8 mouse cellular contexts compared by ENCODE assay signal in the genomic region with DNA sequence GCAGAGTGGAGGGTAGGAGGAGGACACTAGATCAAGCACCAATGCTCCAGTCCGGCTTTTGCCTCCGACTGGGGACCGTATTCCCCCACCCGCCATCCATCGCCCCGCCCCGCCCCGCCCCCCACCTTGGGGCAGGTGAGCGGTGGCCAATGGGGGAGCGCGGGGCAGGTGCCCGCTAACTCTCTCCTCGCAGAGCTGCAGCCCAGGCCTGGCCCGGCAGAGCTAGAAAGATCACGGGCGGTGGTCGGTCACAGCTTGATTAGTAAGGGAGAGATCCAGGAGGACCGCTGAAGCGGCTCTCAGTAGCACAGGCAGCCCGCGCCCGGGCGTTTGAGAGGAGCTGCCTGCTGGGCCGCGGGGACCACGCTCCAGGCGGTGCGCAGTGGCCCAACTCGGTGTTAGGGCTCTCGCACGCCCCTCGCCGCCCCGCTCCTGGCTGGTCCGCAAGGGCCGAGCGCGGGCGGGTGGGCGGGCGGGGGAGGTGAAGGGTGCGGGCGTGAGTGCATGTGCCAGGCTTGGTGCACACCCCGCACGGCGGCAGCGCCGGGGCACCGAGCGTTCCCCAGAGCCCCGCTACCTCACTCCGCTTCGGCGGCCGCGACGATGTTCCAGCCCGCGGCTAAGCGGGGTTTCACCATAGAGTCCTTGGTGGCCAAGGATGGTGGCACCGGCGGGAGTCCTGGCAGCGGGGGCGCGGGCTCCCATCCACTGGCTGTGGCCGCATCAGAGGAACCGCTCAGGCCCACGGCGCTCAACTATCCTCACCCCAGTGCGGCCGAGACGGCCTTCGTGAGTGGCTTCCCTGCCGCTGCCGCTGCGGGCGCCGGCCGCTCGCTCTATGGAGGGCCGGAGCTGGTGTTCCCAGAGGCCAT. TPM values are rescaled to one million over a fixed set of nuclear protein-coding genes. Genes with fewer than 3 reads are reported as not detected.
DNase-seq lines count a peak whose midpoint lies in the region; ATAC-seq lines count a peak whose summit lies in the region.

A gene (plus strand): TSS at position 99 of the 872 bp plus-strand sequence.

- peak within 1 kb of the TSS; percentile 55; the same call in 1 of the 2 replicates for H3K9ac ChIP-seq in heart, embryonic 12.5 days
- peak within 1 kb of the TSS; percentile 89 for H3K9ac ChIP-seq in forebrain, embryonic 11.5 days (ENCODE audit: low read length)
- peak within 1 kb of the TSS; percentile 61 for H3K9ac ChIP-seq in midbrain, embryonic 12.5 days (replicated peaks)

- WGBS in heart, embryonic 12.5 days = under 1% methylated on average over 78 of the region's 81 CpGs
- 0% methylated on average over 78 of the region's 81 CpGs for WGBS in forebrain, embryonic 11.5 days
- WGBS in limb, embryonic 10.5 days = under 1% methylated on average over 78 of the region's 81 CpGs
- WGBS in midbrain, embryonic 12.5 days = under 1% methylated on average over 54 of the region's 81 CpGs

- H3K36me3 ChIP-seq in heart, embryonic 12.5 days = no peaks in the 10 kb centered on the region
- H3K36me3 ChIP-seq in forebrain, embryonic 11.5 days (ENCODE audit: control insufficient read depth, insufficient read depth, low read length) = no peaks in the 10 kb centered on the region
- H3K36me3 ChIP-seq in limb, embryonic 10.5 days = no peaks in the 10 kb centered on the region
- H3K36me3 ChIP-seq in midbrain, embryonic 12.5 days = no peaks in the 10 kb centered on the region

- DNase-seq in heart, adult 11 months = no peak
- DNase-seq in forebrain, embryonic 11.5 days (ENCODE audit: low spot score) = peak; percentile 94
- peak; percentile 87 for DNase-seq in kidney, adult 18-20 months
- DNase-seq in limb, embryonic 10.5 days (ENCODE audit: low spot score) = peak; percentile 79
- DNase-seq in yolk sac, embryonic 10.5 days (ENCODE audit: low spot score) = peak; percentile 85

- peaks cover 31% of the 10 kb centered on the region for H3K4me1 ChIP-seq in heart, embryonic 12.5 days (replicated peaks)
- H3K4me1 ChIP-seq in forebrain, embryonic 11.5 days (replicated peaks; ENCODE audit: control insufficient read depth, insufficient read depth, low read length) = peaks cover 22% of the 10 kb centered on the region
- peaks cover 43% of the 10 kb centered on the region for H3K4me1 ChIP-seq in limb, embryonic 10.5 days
- H3K4me1 ChIP-seq in midbrain, embryonic 12.5 days = peaks cover 47% of the 10 kb centered on the region

- ATAC-seq in heart, embryonic 12.5 days (ENCODE audit: insufficient number of reproducible peaks, low FRiP score) = peak; percentile 43; the same call in 1 of the 2 replicates
- peak; percentile 88 for ATAC-seq in forebrain, embryonic 11.5 days (replicated peaks; ENCODE audit: low FRiP score)
- peak; percentile 76 for ATAC-seq in midbrain, embryonic 12.5 days (ENCODE audit: low FRiP score, low read depth)
- no peak for ATAC-seq in megakaryocyte, adult 5-6 weeks (ENCODE audit: poor library complexity, severe bottlenecking)

- no peaks in the 10 kb centered on the region for H3K9me3 ChIP-seq in heart, embryonic 12.5 days (replicated peaks)
- no peaks in the 10 kb centered on the region for H3K9me3 ChIP-seq in forebrain, embryonic 11.5 days (ENCODE audit: control insufficient read depth, low read length)
- no peaks in the 10 kb centered on the region for H3K9me3 ChIP-seq in limb, embryonic 10.5 days (replicated peaks)
- H3K9me3 ChIP-seq in midbrain, embryonic 12.5 days = no peaks in the 10 kb centered on the region

- H3K4me2 ChIP-seq in heart, embryonic 12.5 days = peak within 1 kb of the TSS; percentile 81
- H3K4me2 ChIP-seq in forebrain, embryonic 11.5 days (ENCODE audit: low read depth, low read length, severe bottlenecking) = peak within 1 kb of the TSS; percentile 67
- peak within 1 kb of the TSS; percentile 93 for H3K4me2 ChIP-seq in midbrain, embryonic 12.5 days (replicated peaks)

- no peak within 1 kb of the TSS for H3K27ac ChIP-seq in heart, embryonic 12.5 days (ENCODE audit: poor library complexity, severe bottlenecking)
- peak within 1 kb of the TSS; percentile 79 for H3K27ac ChIP-seq in forebrain, embryonic 11.5 days (ENCODE audit: low read depth, low read length)
- peak within 1 kb of the TSS; percentile 46 for H3K27ac ChIP-seq in limb, embryonic 10.5 days
- H3K27ac ChIP-seq in midbrain, embryonic 12.5 days (replicated peaks) = peak within 1 kb of the TSS; percentile 25; the same call in 1 of the 2 replicates

- H3K27me3 ChIP-seq in heart, embryonic 12.5 days (replicated peaks) = peaks cover 89% of the 10 kb centered on the region
- H3K27me3 ChIP-seq in forebrain, embryonic 11.5 days (ENCODE audit: control insufficient read depth, insufficient read depth, low read length) = peaks cover 49% of the 10 kb centered on the region
- H3K27me3 ChIP-seq in limb, embryonic 10.5 days (ENCODE audit: low read depth, poor library complexity, severe bottlenecking) = peaks cover 99% of the 10 kb centered on the region
- H3K27me3 ChIP-seq in midbrain, embryonic 12.5 days = peaks cover 89% of the 10 kb centered on the region

- peak within 1 kb of the TSS; percentile 48 for H3K4me3 ChIP-seq in heart, embryonic 12.5 days
- peak within 1 kb of the TSS; percentile 59 for H3K4me3 ChIP-seq in forebrain, embryonic 11.5 days (ENCODE audit: low read depth, low read length)
- peak within 1 kb of the TSS; percentile 50 for H3K4me3 ChIP-seq in limb, embryonic 10.5 days
- peak within 1 kb of the TSS; percentile 54 for H3K4me3 ChIP-seq in midbrain, embryonic 12.5 days

RNA-seq across cellular contexts. Expression of the gene that starts here (rescaled TPM):
- polyA plus RNA-seq in heart, embryonic 12.5 days (2016; fragmentation: Nextera tagmentation; extraction: Ambion mirVana) = not detected in 2 replicates
- 63.5 and 67.2 TPM in 2 replicates for polyA plus RNA-seq in forebrain, embryonic 11.5 days (2014; fragmentation: Nextera tagmentation; extraction: Ambion mirVana)
- polyA plus RNA-seq in limb, embryonic 10.5 days (2016; fragmentation: Nextera tagmentation; extraction: Ambion mirVana) = 1.8 and 3.9 TPM in 2 replicates
- 3.3 and 7.9 TPM in 2 replicates for polyA plus RNA-seq in midbrain, embryonic 12.5 days (2016; fragmentation: Nextera tagmentation; extraction: Ambion mirVana)
- not detected in 2 replicates for total RNA-seq in megakaryocyte, adult 5-6 weeks (2015)
- total RNA-seq in megakaryocyte, adult 5-6 weeks (2017) = not detected in 2 replicates

Comparison
In these comparisons a context has a peak if more than half of its experiments do, and no peak if none do; other contexts are left out.
1. Peak in ATAC-seq, H3K4me3 ChIP-seq, H3K9ac ChIP-seq and H3K4me2 ChIP-seq in heart, embryonic 12.5 days; RNA of the gene not detected or under 1 TPM.